Mouse (Mus musculus) liver, embryonic 16.5 days (tissue): ENCODE measurements around the gene Nipsnap1. TPM values are rescaled to one million over a fixed set of nuclear protein-coding genes. Genes with fewer than 3 reads are reported as not detected.

ENCODE experiments used
- ATAC-seq: fragments of 200-750 bp; cut with Nextera tagmentation; 2 replicates; pipeline ENCODE4 v1.8.0; 2017; ENCODE audit warnings: low read depth, mild to moderate bottlenecking, moderate number of reproducible peaks, moderate library complexity
- H3K27ac ChIP-seq: fragments of 300-500 bp; sonication (generic); 2 replicates; pipeline ENCODE4 v1.5.1; 2014; ENCODE audit warnings: mild to moderate bottlenecking, low read length
- H3K27me3 ChIP-seq: fragments of 300-500 bp; sonication (generic); 2 replicates; pipeline ENCODE4 v1.6.1; 2014; ENCODE audit warnings: low read depth, low read length, mixed read lengths; ENCODE audit not compliant: control insufficient read depth, insufficient read depth
- H3K36me3 ChIP-seq: fragments of 300-500 bp; sonication (generic); 2 replicates; pipeline ENCODE4 v1.6.1; 2014; ENCODE audit warnings: mild to moderate bottlenecking; ENCODE audit not compliant: control insufficient read depth, insufficient read depth
- H3K4me1 ChIP-seq: fragments of 300-500 bp; sonication (generic); 2 replicates; pipeline ENCODE4 v1.6.1; 2014; ENCODE audit warnings: low read depth, low read length, mixed read lengths; ENCODE audit not compliant: control insufficient read depth
- H3K4me2 ChIP-seq: fragments of 300-500 bp; sonication (generic); 2 replicates; pipeline ENCODE4 v1.6.1; 2014; ENCODE audit warnings: low read depth, low read length, mixed read lengths
- H3K4me3 ChIP-seq: fragments of 300-500 bp; sonication (generic); 2 replicates; pipeline ENCODE4 v1.5.1; 2014; ENCODE audit warnings: low read depth, mild to moderate bottlenecking, low read length
- H3K9ac ChIP-seq: fragments of 300-500 bp; sonication (generic); 2 replicates; pipeline ENCODE4 v1.6.1; 2014; ENCODE audit warnings: low read depth, low read length
- H3K9me3 ChIP-seq: fragments of 300-500 bp; sonication (generic); replicated peaks from 2 replicates; pipeline ENCODE4 v1.6.1; 2016; ENCODE audit warnings: low read length; ENCODE audit not compliant: control insufficient read depth
- WGBS: fragments of 180-500 bp; shearing (Covaris S2); extraction: QIAGEN DNeasy Blood & Tissue Kit; methylation state at CpG from one replicate; pipeline ENCODE4 v1.1.7; 2014; ENCODE audit not compliant: insufficient replicate concordance; 5-methylcytosine and 5-hydroxymethylcytosine counted together
- polyA plus RNA-seq: library from polyadenylated mRNA; unstranded; fragments of >200 nt; fragmentation: Nextera tagmentation; extraction: Ambion mirVana; gene quantifications from 2 replicates; pipeline ENCODE4 v1.2.1, GENCODE M21; 2015

Gene Nipsnap1
- polyA plus RNA-seq, 1 experiment from 2014 or later = 106 TPM

DNA sequence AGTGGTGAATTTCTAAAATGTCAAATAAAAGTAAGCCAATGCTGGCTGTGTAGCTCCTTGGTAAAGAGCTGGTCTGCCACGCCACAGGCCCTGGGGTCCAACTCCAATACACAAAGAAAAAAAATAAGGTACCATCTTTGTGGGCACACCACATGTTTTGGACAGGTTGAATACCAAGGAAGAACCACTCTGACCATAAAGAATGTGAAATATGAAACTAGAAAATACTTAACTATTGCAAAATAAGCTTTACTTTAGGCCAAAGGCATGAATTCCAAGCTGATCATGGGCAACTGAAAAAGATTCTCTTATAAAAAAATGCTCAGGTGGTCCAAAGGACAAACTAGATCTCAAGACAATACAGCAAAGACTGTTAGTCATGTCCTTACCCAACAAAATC lies 35.5 kb upstream of the Nipsnap1 start:
- Histone ChIP-seq H3K4me2 (no peak overlapping the region), H3K36me3 (no peaks in the 10 kb centered on the region), H3K27ac (no peak overlapping the region), H3K4me3 (no peak overlapping the region), H3K27me3 (no peaks in the 10 kb centered on the region), H3K9ac (no peak overlapping the region), H3K9me3 (no peaks in the 10 kb centered on the region), H3K4me1 (peaks cover 5% of the 10 kb centered on the region)
- 69% methylated on average over 1 of the region's 1 CpGs for WGBS
- ATAC-seq = no peak

DNA sequence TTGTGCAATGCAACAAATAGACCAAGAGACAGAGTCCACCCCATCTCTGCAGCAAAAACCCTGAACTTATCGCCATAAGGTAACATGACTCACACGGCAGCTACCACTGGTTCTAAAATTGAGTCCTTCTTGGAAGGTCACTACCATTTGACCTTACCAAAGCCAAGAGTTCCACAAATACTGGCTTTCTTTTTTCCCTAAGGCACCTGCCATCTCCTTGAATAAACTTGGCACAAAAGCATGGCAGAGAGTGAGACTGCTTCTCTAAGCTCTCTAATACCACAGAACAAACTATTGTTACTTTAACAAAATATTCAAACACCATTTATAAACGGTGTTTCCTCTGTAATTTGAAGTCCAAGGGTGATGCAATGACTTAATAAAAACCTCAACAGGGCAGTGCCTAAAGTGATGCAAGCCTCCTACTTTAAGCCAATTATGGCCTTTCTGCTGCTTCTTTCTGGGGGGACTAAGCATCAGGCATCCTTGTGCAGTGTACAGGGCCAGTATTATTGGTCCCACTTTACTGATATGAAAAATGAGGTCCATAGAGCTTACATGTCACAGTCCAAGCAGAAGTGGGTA lies 32.7 kb upstream of the Nipsnap1 start:
- Histone ChIP-seq H3K27ac (no peak overlapping the region), H3K36me3 (no peaks in the 10 kb centered on the region), H3K4me1 (no peaks in the 10 kb centered on the region), H3K4me2 (no peak overlapping the region), H3K4me3 (no peak overlapping the region), H3K9me3 (no peaks in the 10 kb centered on the region), H3K27me3 (no peaks in the 10 kb centered on the region), H3K9ac (no peak overlapping the region)
- 62% methylated on average over 3 of the region's 3 CpGs for WGBS
- no peak for ATAC-seq

DNA sequence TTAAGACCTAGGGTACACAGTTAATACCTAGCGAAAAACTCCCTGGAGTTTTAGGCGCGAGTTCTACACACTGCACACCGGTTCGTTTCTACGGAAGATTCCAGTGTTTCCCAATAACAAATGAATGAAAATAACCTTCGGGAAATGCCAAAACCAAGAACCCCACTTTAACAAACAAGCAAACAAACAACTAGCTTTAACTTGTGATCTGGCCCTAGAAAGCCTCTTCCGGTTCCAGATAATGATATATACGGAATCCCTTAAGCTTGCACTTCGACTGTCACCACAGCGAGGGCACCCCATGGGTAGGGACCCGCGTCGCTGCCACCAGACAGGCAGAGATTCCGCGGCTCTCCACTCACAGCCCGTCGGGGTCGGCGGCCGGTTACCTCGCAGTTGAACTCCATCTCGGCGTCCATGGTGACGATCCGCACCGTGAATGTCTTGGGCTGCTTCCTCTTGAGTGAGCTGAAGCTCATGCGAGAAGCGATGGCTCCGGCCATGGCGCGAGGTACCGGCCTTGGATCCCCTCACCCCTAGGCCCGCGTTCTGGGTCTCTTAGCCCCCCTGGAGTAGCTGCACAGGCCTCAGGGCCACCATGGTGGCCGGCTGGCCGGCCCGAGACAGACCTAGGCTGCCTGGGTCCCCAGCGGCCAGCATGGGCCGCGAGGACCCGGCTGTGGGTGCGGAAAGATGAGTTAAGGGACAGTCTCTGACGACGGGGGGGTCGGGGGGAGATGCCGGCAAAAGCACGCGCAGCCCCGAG lies 25.1 kb upstream of the Nipsnap1 start:
- 0 out of 2 replicates have a peak, but pooled peaks have one; percentile 1 for ATAC-seq
- Histone ChIP-seq H3K9ac (peak overlapping the region; percentile 99), H3K36me3 (no peaks in the 10 kb centered on the region), H3K27ac (peak overlapping the region; percentile 85), H3K4me2 (peak overlapping the region; percentile 87), H3K9me3 (no peaks in the 10 kb centered on the region), H3K4me1 (peaks cover 6% of the 10 kb centered on the region), H3K4me3 (peak overlapping the region; percentile 99), H3K27me3 (no peaks in the 10 kb centered on the region)
- WGBS = under 1% methylated on average over 50 of the region's 50 CpGs

DNA sequence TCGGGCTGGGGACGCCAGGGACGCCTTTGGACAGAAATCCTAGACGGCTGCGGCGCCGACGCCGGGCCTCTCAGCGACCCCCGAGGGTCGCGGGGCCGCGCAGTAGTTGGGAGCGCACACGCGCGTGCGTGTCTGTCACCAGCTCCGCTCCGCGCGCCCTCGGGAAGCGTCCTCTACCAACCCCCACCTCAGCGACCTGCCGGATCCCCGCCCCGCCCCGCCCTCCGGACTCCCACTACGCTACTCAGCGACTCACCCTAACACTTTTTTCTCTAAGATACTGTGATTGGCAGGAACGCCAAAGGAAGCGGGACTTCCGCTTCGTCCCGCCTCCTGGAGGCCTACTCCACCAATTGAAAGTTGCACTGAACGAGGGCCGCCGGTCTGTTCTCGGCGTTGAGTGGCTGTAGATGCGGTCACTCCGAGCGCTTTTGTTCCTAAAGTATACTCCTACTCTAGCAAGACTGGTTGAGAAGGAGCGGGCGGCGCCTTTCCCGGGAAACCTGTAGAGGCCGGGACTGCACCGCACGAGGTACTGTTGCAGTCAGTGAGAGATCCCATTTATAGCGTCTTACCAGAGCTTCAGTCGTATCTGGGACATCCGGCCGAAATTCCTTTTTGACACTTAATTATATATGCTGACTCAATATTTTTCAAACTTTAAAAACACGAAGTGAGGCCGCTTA lies 24.4 kb upstream of the Nipsnap1 start, which contains the start of gene Nf2:
Nf2 (minus strand) TSS at position 279 of the 686 bp plus-strand sequence.
- Histone ChIP-seq H3K4me3 (peak within 1 kb of the TSS; percentile 99), H3K9ac (peak within 1 kb of the TSS; percentile 99), H3K4me2 (peak within 1 kb of the TSS; percentile 87), H3K27ac (peak within 1 kb of the TSS; percentile 85), H3K4me1 (peaks cover 6% of the 10 kb centered on the region), H3K27me3 (no peaks in the 10 kb centered on the region), H3K36me3 (no peaks in the 10 kb centered on the region), H3K9me3 (no peaks in the 10 kb centered on the region)
- ATAC-seq = peak; percentile 98
- WGBS = under 1% methylated on average over 47 of the region's 60 CpGs

DNA sequence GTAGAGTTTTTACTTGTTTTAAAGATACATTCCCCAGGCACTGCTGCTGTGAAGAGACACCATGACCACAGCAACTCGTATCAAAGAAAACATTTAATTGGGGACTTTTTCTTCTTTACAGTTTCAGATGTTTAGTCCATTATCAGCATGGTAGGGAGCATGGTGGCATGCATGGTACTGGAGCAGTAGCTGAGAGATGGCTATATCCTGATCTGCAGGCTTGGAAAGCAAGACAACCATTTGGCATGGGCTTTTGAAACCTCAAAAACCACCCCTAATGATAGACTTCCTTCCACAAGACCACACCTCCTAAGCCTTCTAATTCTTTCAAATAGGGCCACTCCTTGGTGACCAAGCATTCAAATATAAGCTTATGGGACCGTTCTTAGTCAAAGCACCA lies 23.3 kb upstream of the Nipsnap1 start:
- Histone ChIP-seq H3K4me1 (peaks cover 6% of the 10 kb centered on the region), H3K9ac (no peak overlapping the region), H3K27me3 (no peaks in the 10 kb centered on the region), H3K27ac (no peak overlapping the region), H3K4me3 (no peak overlapping the region), H3K4me2 (no peak overlapping the region; the same call in 1 of the 2 replicates), H3K9me3 (no peaks in the 10 kb centered on the region), H3K36me3 (no peaks in the 10 kb centered on the region)
- WGBS = 88% methylated on average over 2 of the region's 2 CpGs
- no peak for ATAC-seq

DNA sequence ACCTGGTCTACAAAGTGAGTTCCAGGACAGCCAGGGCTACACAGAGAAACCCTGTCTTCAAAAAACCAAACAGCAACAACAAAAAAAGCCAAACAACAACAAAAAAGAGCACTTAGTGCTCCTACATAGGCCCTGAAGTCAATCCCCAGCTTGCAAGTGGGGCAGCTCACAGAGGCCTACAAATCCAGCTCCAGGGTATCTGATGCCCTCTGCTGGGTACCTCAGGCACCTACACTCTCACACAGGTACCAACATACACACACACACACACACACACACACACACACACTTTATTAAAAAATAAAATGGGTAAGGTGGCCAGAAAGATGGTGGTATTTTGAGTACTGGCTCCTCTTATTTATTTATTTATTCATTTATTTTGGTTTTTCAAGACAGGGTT lies 20.7 kb upstream of the Nipsnap1 start:
- H3K9me3 ChIP-seq = no peaks in the 10 kb centered on the region
- no peak overlapping the region for H3K4me2 ChIP-seq
- no peaks in the 10 kb centered on the region for H3K27me3 ChIP-seq
- no peaks in the 10 kb centered on the region for H3K36me3 ChIP-seq
- H3K9ac ChIP-seq = no peak overlapping the region
- no peak for ATAC-seq
- peaks cover under 1% of the 10 kb centered on the region; the same call in 1 of the 2 replicates for H3K4me1 ChIP-seq
- H3K4me3 ChIP-seq = no peak overlapping the region
- H3K27ac ChIP-seq = no peak overlapping the region

DNA sequence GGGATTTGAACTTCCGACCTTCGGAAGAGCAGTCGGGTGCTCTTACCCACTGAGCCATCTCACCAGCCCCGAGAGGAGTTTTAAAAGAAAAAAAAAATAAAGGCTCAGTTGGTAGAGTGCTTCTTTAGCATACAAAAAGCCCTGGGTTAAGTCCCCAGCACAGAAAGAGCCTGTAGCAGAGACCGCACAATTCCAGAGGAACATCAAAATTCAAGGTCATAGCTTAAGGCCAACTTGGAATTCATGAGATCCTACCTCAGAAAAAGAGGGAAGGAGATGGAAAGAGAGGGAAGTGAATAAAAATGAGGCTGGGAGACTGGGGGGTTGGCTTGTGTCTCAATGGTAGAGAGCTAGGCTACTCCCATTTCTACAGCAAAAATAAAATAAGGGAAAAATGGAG lies 19.6 kb upstream of the Nipsnap1 start:
- H3K9me3 ChIP-seq = no peaks in the 10 kb centered on the region
- WGBS = 79% methylated on average over 5 of the region's 5 CpGs
- H3K4me1 ChIP-seq = no peaks in the 10 kb centered on the region
- no peaks in the 10 kb centered on the region for H3K36me3 ChIP-seq
- no peaks in the 10 kb centered on the region for H3K27me3 ChIP-seq
- no peak for ATAC-seq
- no peak overlapping the region for H3K4me2 ChIP-seq
- H3K4me3 ChIP-seq = no peak overlapping the region
- H3K9ac ChIP-seq = no peak overlapping the region
- no peak overlapping the region for H3K27ac ChIP-seq

DNA sequence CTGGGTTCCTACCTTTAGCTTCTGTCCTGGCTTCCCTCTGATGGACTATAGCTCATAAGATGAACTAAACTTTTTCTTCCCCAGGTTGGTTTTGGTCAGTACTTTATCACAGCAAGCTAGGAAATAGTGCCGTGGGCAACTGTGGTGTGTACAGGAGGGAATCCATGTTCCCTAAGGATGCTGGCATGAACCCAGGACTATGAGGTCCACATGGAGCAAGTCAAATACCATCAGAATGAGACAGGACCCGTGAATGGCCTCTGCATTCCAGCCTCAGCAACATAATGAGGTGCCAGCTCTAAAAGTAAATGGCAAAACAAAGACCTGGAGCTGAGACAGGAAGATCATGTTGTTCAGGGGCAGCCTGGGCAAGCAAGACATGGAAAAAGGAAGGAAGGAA lies 15.3 kb upstream of the Nipsnap1 start:
- H3K4me2 ChIP-seq = no peak overlapping the region
- H3K36me3 ChIP-seq = no peaks in the 10 kb centered on the region
- H3K9me3 ChIP-seq = no peaks in the 10 kb centered on the region
- no peak overlapping the region for H3K27ac ChIP-seq
- H3K4me3 ChIP-seq = no peak overlapping the region
- ATAC-seq = no peak
- H3K9ac ChIP-seq = no peak overlapping the region
- no peaks in the 10 kb centered on the region for H3K27me3 ChIP-seq
- H3K4me1 ChIP-seq = no peaks in the 10 kb centered on the region
- 36% methylated on average over 2 of the region's 2 CpGs for WGBS

DNA sequence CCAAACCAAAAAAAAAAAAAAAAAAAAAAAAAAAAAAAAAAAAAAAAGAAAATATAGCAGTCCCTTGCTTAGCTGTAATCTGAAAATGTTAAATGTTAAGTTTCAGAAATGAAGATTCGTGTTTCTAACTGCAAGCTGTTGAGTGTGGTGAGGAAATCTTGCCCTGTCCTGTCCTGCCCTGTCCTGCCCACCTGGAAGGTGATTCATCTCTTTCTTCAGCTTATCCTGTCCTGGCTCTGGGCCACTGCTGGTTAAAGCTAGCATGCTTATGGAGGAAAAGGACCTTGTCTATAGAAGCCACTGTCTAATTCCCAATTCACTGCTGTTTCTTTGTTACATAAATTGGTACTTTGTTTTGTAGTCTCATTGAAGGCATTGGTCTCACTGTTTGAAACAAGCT lies 12.8 kb upstream of the Nipsnap1 start:
- no peaks in the 10 kb centered on the region for H3K9me3 ChIP-seq
- no peak for ATAC-seq
- 28% methylated on average over 1 of the region's 1 CpGs for WGBS
- H3K27ac ChIP-seq = no peak overlapping the region
- no peak overlapping the region for H3K4me2 ChIP-seq
- no peak overlapping the region for H3K9ac ChIP-seq
- no peak overlapping the region for H3K4me3 ChIP-seq
- H3K4me1 ChIP-seq = no peaks in the 10 kb centered on the region
- H3K36me3 ChIP-seq = no peaks in the 10 kb centered on the region
- no peaks in the 10 kb centered on the region for H3K27me3 ChIP-seq
